Mouse (Mus musculus) ES-Bruce4 (cell line): ENCODE results near the gene Fam13a. TPM values are rescaled to one million over a fixed set of nuclear protein-coding genes. Genes with fewer than 3 reads are reported as not detected.
A peak's percentile ranks its signal among the peaks of the same experiment; 100 is the strongest.

ENCODE experiments used
- H3K27ac ChIP-seq: 2 replicates; pipeline ENCODE4 v1.5.1; 2012; ENCODE audit warnings: low read length, inconsistent platforms; ENCODE audit not compliant: insufficient read depth
- H3K27me3 ChIP-seq: 2 replicates; pipeline ENCODE4 v1.6.1; 2012; ENCODE audit warnings: mild to moderate bottlenecking, low read length, inconsistent platforms; ENCODE audit not compliant: control insufficient read depth, poor library complexity, insufficient read depth, severe bottlenecking
- H3K36me3 ChIP-seq: 2 replicates; pipeline ENCODE4 v1.6.1; 2012; ENCODE audit warnings: inconsistent platforms, mild to moderate bottlenecking, low read length, moderate library complexity; ENCODE audit not compliant: control insufficient read depth, poor library complexity, insufficient read depth, severe bottlenecking
- H3K4me1 ChIP-seq: one replicate; pipeline ENCODE4 v1.8.1; 2011; ENCODE audit warnings: low read length; ENCODE audit not compliant: control insufficient read depth, insufficient read depth
- H3K4me3 ChIP-seq: 2 replicates; pipeline ENCODE4 v1.5.1; 2011; ENCODE audit warnings: low read depth, mild to moderate bottlenecking, low read length
- H3K9ac ChIP-seq: 2 replicates; pipeline ENCODE4 v1.6.1; 2012; ENCODE audit warnings: low read depth, mild to moderate bottlenecking, inconsistent platforms; ENCODE audit not compliant: poor library complexity, severe bottlenecking
- H3K9me3 ChIP-seq: replicated peaks from 2 replicates; pipeline ENCODE4 v1.6.1; 2012; ENCODE audit warnings: mild to moderate bottlenecking, low read length, inconsistent platforms; ENCODE audit not compliant: control insufficient read depth, poor library complexity, insufficient read depth, severe bottlenecking
- CTCF ChIP-seq: IDR thresholded peaks from one replicate; pipeline ENCODE4 v1.8.1; 2011; ENCODE audit warnings: low read depth, low read length
- EP300 ChIP-seq: IDR thresholded peaks from 2 replicates; pipeline ENCODE4 v1.6.1; 2011; ENCODE audit warnings: low read depth, low read length; ENCODE audit not compliant: insufficient read depth
- POLR2A ChIP-seq: IDR thresholded peaks from one replicate; pipeline ENCODE4 v1.8.1; 2011; ENCODE audit warnings: low read length; ENCODE audit not compliant: insufficient read depth
- polyA plus RNA-seq: library from polyadenylated mRNA; stranded (reverse); fragments of >200 nt; gene quantifications from 2 replicates; pipeline ENCODE4 v1.2.4, GENCODE M21; 2011; ENCODE audit warnings: low read depth; ENCODE audit not compliant: missing spikeins, insufficient read depth, insufficient read length

Gene Fam13a
- polyA plus RNA-seq, 1 experiment = 1.6 TPM

- no peak overlapping the region for H3K4me3 ChIP-seq
Observed at GRCm38 (mm10) chr6:59024806-59025205, 457 bp upstream of the Fam13a start.

GRCm38 (mm10) chr6:59023455-59024163 lies 740 bp downstream of the Fam13a start:
- no peaks in the 10 kb centered on the region for H3K36me3 ChIP-seq
- no peak overlapping the region for H3K9ac ChIP-seq
- H3K9me3 ChIP-seq = no peaks in the 10 kb centered on the region
- no peak overlapping the region for H3K27ac ChIP-seq
- H3K27me3 ChIP-seq = no peaks in the 10 kb centered on the region
- no peak overlapping the region for H3K4me3 ChIP-seq
- H3K4me1 ChIP-seq = no peaks in the 10 kb centered on the region
- TF ChIP-seq EP300 (no peak), CTCF (no peak), POLR2A (no peak)

More at GRCm38 (mm10) chr6:59024806-59025205, 457 bp upstream of the Fam13a start:
- no peaks in the 10 kb centered on the region for H3K27me3 ChIP-seq
- no peaks in the 10 kb centered on the region for H3K9me3 ChIP-seq
- no peaks in the 10 kb centered on the region for H3K36me3 ChIP-seq
- TF ChIP-seq CTCF (no peak), POLR2A (no peak), EP300 (no peak)
- no peak overlapping the region for H3K27ac ChIP-seq
- H3K9ac ChIP-seq = no peak overlapping the region
- H3K4me1 ChIP-seq = no peaks in the 10 kb centered on the region

GRCm38 (mm10) chr6:59022621-59023020 lies 1.7 kb downstream of the Fam13a start:
- no peak for TF ChIP-seq CTCF
- no peak for TF ChIP-seq EP300
- TF ChIP-seq POLR2A = no peak
- H3K27ac ChIP-seq = no peak overlapping the region
- no peaks in the 10 kb centered on the region for H3K27me3 ChIP-seq
- H3K9ac ChIP-seq = no peak overlapping the region
- H3K4me1 ChIP-seq = no peaks in the 10 kb centered on the region
- no peaks in the 10 kb centered on the region for H3K36me3 ChIP-seq
- no peaks in the 10 kb centered on the region for H3K9me3 ChIP-seq
- H3K4me3 ChIP-seq = no peak overlapping the region

GRCm38 (mm10) chr6:59020346-59020745 lies 4.0 kb downstream of the Fam13a start:
- Histone ChIP-seq H3K4me1 (no peaks in the 10 kb centered on the region), H3K9me3 (no peaks in the 10 kb centered on the region), H3K36me3 (no peaks in the 10 kb centered on the region), H3K27me3 (no peaks in the 10 kb centered on the region), H3K4me3 (no peak overlapping the region), H3K27ac (no peak overlapping the region), H3K9ac (no peak overlapping the region)
- TF ChIP-seq POLR2A (no peak), CTCF (peak; percentile 59)

GRCm38 (mm10) chr6:59019847-59020246 lies 4.5 kb downstream of the Fam13a start:
- Histone ChIP-seq H3K36me3 (no peaks in the 10 kb centered on the region), H3K4me1 (no peaks in the 10 kb centered on the region), H3K4me3 (no peak overlapping the region), H3K9ac (no peak overlapping the region), H3K9me3 (no peaks in the 10 kb centered on the region), H3K27me3 (no peaks in the 10 kb centered on the region), H3K27ac (no peak overlapping the region)
- TF ChIP-seq POLR2A = no peak
- TF ChIP-seq CTCF = no peak
- no peak for TF ChIP-seq EP300

- no peaks in the 10 kb centered on the region for H3K9me3 ChIP-seq
- no peak overlapping the region for H3K4me3 ChIP-seq
- no peak overlapping the region for H3K27ac ChIP-seq
- H3K4me1 ChIP-seq = no peaks in the 10 kb centered on the region
- TF ChIP-seq EP300 (no peak), POLR2A (no peak), CTCF (no peak)
- H3K36me3 ChIP-seq = no peaks in the 10 kb centered on the region
- H3K9ac ChIP-seq = no peak overlapping the region
- H3K27me3 ChIP-seq = no peaks in the 10 kb centered on the region
Observed at GRCm38 (mm10) chr6:59016336-59016832, 8.0 kb downstream of the Fam13a start.
